Mouse (Mus musculus): ENCODE data around the gene Retreg3. TPM values are rescaled to one million over a fixed set of nuclear protein-coding genes. Genes with fewer than 3 reads are reported as not detected.

The Retreg3 gene
- polyA plus RNA-seq, 1 experiment, result 41.2 TPM

GRCm38 (mm10) chr11:101086323-101086674 lies 33.4 kb downstream of the Retreg3 start:
- H3K27me3 ChIP-seq (ENCODE audit: control insufficient read depth, insufficient read depth, insufficient read length), result no peaks in the 10 kb centered on the region
- H3K4me2 ChIP-seq (ENCODE audit: low read depth), result peak overlapping the region; percentile 94
- H3K79me2 ChIP-seq (ENCODE audit: control insufficient read depth, insufficient read depth), result peaks cover 20% of the 10 kb centered on the region
- peak overlapping the region; percentile 68 for H3K4me3 ChIP-seq
- H3ac ChIP-seq (ENCODE audit: control insufficient read depth, insufficient read length), result no peak overlapping the region
- H3K36me3 ChIP-seq (ENCODE audit: control insufficient read depth, insufficient read depth), result peaks cover 21% of the 10 kb centered on the region
- TF ChIP-seq MAX (IDR thresholded peaks at IDR 0.05; ENCODE audit: low read depth), result no peak
- no peak for TF ChIP-seq TCF12 (IDR thresholded peaks at IDR 0.05; ENCODE audit: insufficient read depth, poor library complexity, severe bottlenecking)
- TF ChIP-seq SRF (IDR thresholded peaks at IDR 0.05; ENCODE audit: control insufficient read depth, insufficient read length, low read depth), result no peak
- no peak for TF ChIP-seq POLR2A (IDR thresholded peaks at IDR 0.05; ENCODE audit: insufficient read length, low read depth)
- no peak for TF ChIP-seq POLR2AphosphoS2 (IDR thresholded peaks at IDR 0.05; ENCODE audit: insufficient read length, low read depth)

GRCm38 (mm10) chr11:101085617-101086322 lies 33.9 kb downstream of the Retreg3 start:
- no peaks in the 10 kb centered on the region for H3K27me3 ChIP-seq (ENCODE audit: control insufficient read depth, insufficient read depth, insufficient read length)
- peaks cover 20% of the 10 kb centered on the region for H3K79me2 ChIP-seq (ENCODE audit: control insufficient read depth, insufficient read depth)
- H3ac ChIP-seq (ENCODE audit: control insufficient read depth, insufficient read length), result no peak overlapping the region
- TF ChIP-seq MYOG (IDR thresholded peaks at IDR 0.05; ENCODE audit: control insufficient read depth in 1 of 3, insufficient read depth in 1 of 3, insufficient read length in 2 of 3, low read depth in 2 of 3) (no peak), SRF (IDR thresholded peaks at IDR 0.05; ENCODE audit: control insufficient read depth, insufficient read length, low read depth) (no peak), POLR2A (IDR thresholded peaks at IDR 0.05; ENCODE audit: insufficient read length, low read depth) (no peak), TCF3 (IDR thresholded peaks at IDR 0.05; ENCODE audit: insufficient read length, low read depth) (no peak), MAX (IDR thresholded peaks at IDR 0.05; ENCODE audit: low read depth) (no peak), MYOD1 (IDR thresholded peaks at IDR 0.05; ENCODE audit: control insufficient read depth in 1 of 3, insufficient read length in 2 of 3, low read depth in 2 of 3) (no peak), REST (IDR thresholded peaks at IDR 0.05; ENCODE audit: insufficient read depth, insufficient read length) (no peak), TCF12 (IDR thresholded peaks at IDR 0.05; ENCODE audit: insufficient read depth, poor library complexity, severe bottlenecking) (no peak), E2F4 (IDR thresholded peaks at IDR 0.05; ENCODE audit: insufficient read depth) (no peak), CEBPB (IDR thresholded peaks at IDR 0.05; ENCODE audit: insufficient read depth, poor library complexity, severe bottlenecking) (no peak), USF1 (IDR thresholded peaks at IDR 0.05; ENCODE audit: low read depth) (no peak), POLR2AphosphoS2 (IDR thresholded peaks at IDR 0.05; ENCODE audit: insufficient read length, low read depth) (no peak)
- peak overlapping the region; percentile 68 for H3K4me3 ChIP-seq
- peak overlapping the region; percentile 94 for H3K4me2 ChIP-seq (ENCODE audit: low read depth)
- peaks cover 18% of the 10 kb centered on the region for H3K36me3 ChIP-seq (ENCODE audit: control insufficient read depth, insufficient read depth)

- no peak overlapping the region for H3K4me3 ChIP-seq
- no peak overlapping the region for H3K4me2 ChIP-seq (ENCODE audit: low read depth)
- no peaks in the 10 kb centered on the region for H3K27me3 ChIP-seq (ENCODE audit: control insufficient read depth, insufficient read depth, insufficient read length)
- peaks cover 20% of the 10 kb centered on the region for H3K79me2 ChIP-seq (ENCODE audit: control insufficient read depth, insufficient read depth)
- H3K36me3 ChIP-seq (ENCODE audit: control insufficient read depth, insufficient read depth), result peaks cover 10% of the 10 kb centered on the region
- TF ChIP-seq REST (IDR thresholded peaks at IDR 0.05; ENCODE audit: insufficient read depth, insufficient read length), result no peak
- no peak for TF ChIP-seq POLR2A (IDR thresholded peaks at IDR 0.05; ENCODE audit: insufficient read length, low read depth)
- no peak for TF ChIP-seq MAX (IDR thresholded peaks at IDR 0.05; ENCODE audit: low read depth)
- no peak for TF ChIP-seq CEBPB (IDR thresholded peaks at IDR 0.05; ENCODE audit: insufficient read depth, poor library complexity, severe bottlenecking)
- no peak for TF ChIP-seq SRF (IDR thresholded peaks at IDR 0.05; ENCODE audit: control insufficient read depth, insufficient read length, low read depth)
- TF ChIP-seq MYOG (IDR thresholded peaks at IDR 0.05; ENCODE audit: control insufficient read depth in 1 of 3, insufficient read depth in 1 of 3, insufficient read length in 2 of 3, low read depth in 2 of 3), result no peak
- no peak for TF ChIP-seq TCF12 (IDR thresholded peaks at IDR 0.05; ENCODE audit: insufficient read depth, poor library complexity, severe bottlenecking)
- TF ChIP-seq USF1 (IDR thresholded peaks at IDR 0.05; ENCODE audit: low read depth), result no peak
- H3ac ChIP-seq (ENCODE audit: control insufficient read depth, insufficient read length), result no peak overlapping the region
Observed at GRCm38 (mm10) chr11:101084811-101085210, 34.9 kb downstream of the Retreg3 start.

DNA sequence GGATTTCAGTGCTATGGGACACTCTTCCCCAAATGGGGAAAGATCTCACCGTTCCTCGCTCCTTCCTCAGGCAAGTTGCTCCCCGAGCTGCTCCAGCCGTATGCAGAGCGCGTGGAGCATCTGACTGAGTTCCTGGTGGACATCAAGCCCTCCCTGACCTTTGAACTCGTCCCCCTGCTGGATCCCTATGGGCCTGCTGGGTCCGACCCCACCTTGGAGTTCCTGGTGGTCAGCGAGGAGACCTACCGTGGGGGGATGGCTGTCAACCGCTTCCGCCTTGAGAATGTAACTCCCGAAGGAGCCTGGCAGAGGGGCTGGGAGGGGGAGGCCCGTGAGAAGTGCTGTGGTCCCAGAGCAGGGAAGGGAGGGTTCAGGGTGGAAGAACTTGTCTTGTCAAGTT lies 35.4 kb downstream of the Retreg3 start:
- no peaks in the 10 kb centered on the region for H3K27me3 ChIP-seq (ENCODE audit: control insufficient read depth, insufficient read depth, insufficient read length)
- H3K36me3 ChIP-seq (ENCODE audit: control insufficient read depth, insufficient read depth), result peaks cover 7% of the 10 kb centered on the region
- peaks cover 20% of the 10 kb centered on the region for H3K79me2 ChIP-seq (ENCODE audit: control insufficient read depth, insufficient read depth)
- peak overlapping the region; percentile 96 for H3K4me2 ChIP-seq (ENCODE audit: low read depth)
- TF ChIP-seq POLR2A (IDR thresholded peaks at IDR 0.05; ENCODE audit: insufficient read length, low read depth) (no peak), MYOG (IDR thresholded peaks at IDR 0.05; ENCODE audit: control insufficient read depth in 1 of 3, insufficient read depth in 1 of 3, insufficient read length in 2 of 3, low read depth in 2 of 3) (no peak), POLR2AphosphoS2 (IDR thresholded peaks at IDR 0.05; ENCODE audit: insufficient read length, low read depth) (no peak), USF1 (IDR thresholded peaks at IDR 0.05; ENCODE audit: low read depth) (no peak), TCF12 (IDR thresholded peaks at IDR 0.05; ENCODE audit: insufficient read depth, poor library complexity, severe bottlenecking) (no peak), SRF (IDR thresholded peaks at IDR 0.05; ENCODE audit: control insufficient read depth, insufficient read length, low read depth) (no peak), MAX (IDR thresholded peaks at IDR 0.05; ENCODE audit: low read depth) (no peak), REST (IDR thresholded peaks at IDR 0.05; ENCODE audit: insufficient read depth, insufficient read length) (no peak), E2F4 (IDR thresholded peaks at IDR 0.05; ENCODE audit: insufficient read depth) (no peak), TCF3 (IDR thresholded peaks at IDR 0.05; ENCODE audit: insufficient read length, low read depth) (no peak), MYOD1 (IDR thresholded peaks at IDR 0.05; ENCODE audit: control insufficient read depth in 1 of 3, insufficient read length in 2 of 3, low read depth in 2 of 3) (no peak), CEBPB (IDR thresholded peaks at IDR 0.05; ENCODE audit: insufficient read depth, poor library complexity, severe bottlenecking) (no peak)
- H3K4me3 ChIP-seq, result peak overlapping the region; percentile 97
- no peak overlapping the region for H3ac ChIP-seq (ENCODE audit: control insufficient read depth, insufficient read length)

All from myocyte (in vitro differentiated cells).